Mouse (Mus musculus): Measurements from ENCODE around the gene Samd4b. TPM values are rescaled to one million over a fixed set of nuclear protein-coding genes. Genes with fewer than 3 reads are reported as not detected.
A peak's percentile ranks its signal among the peaks of the same experiment; 100 is the strongest.
"Not testable (repeated sequence)": the region's sequence is repeated elsewhere in the genome, so short reads cannot be mapped to it uniquely, and the experiment has no call there.

Samd4b gene
- polyA plus RNA-seq, 1 experiment = 11.4 TPM

DNA sequence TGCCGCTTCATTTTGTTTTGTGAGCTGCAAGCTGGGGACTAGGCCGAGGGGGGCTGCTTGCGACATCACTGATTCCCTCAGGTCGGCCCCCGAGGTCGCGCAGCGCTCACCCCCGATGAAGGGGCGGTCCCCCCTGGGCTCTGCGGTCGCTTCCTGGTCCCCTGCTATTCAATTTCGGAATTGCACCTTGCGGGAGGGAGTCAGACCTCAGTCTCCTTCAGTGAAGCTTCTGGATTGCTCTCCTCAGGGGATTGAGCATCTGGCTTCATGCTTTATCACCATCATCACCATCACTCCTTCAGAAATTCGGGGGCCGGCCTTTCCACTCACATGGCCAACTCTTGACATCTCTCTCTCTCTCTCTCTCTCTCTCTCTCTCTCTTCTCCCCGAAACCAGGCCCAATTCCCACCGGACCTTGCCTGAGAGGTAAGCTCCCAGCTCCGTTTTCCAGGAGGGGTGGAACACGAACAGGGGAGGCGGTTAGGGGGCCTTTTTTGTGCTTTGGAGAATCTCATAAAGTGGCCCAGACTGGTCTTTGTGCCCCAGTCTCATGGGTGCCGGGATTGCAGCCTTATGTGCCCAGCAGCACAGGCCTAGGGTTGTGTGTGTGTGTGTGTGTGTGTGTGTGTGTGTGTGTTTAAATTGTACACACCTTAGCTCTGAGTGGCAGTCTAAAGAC, 204.5 kb downstream of the Samd4b start:
- peaks cover 60% of the 10 kb centered on the region for H3K36me3 ChIP-seq (ENCODE audit: control insufficient read depth)

GRCm38 (mm10) chr7:28392429-28393271, 205.3 kb downstream of the Samd4b start, which contains the start of the genes Med29 and Paf1:
Gene Med29, minus strand, starts transcription at chr7:28392708.
Gene Paf1, plus strand, starts transcription at chr7:28392951.
- TF ChIP-seq GATA1 (IDR thresholded peaks at IDR 0.05; ENCODE audit: low read length) = no peak
- no peak for TF ChIP-seq TAL1 (IDR thresholded peaks at IDR 0.05; ENCODE audit: low read length)
- no peaks in the 10 kb centered on the region for H3K9me3 ChIP-seq (ENCODE audit: control insufficient read depth, low read length)
- no peaks in the 10 kb centered on the region for H3K27me3 ChIP-seq (ENCODE audit: control insufficient read depth)
- peaks cover 60% of the 10 kb centered on the region for H3K36me3 ChIP-seq (ENCODE audit: control insufficient read depth)
- H3K4me1 ChIP-seq (ENCODE audit: control insufficient read depth) = peaks cover 31% of the 10 kb centered on the region
- peak within 1 kb of the TSS; percentile 84 for H3K4me3 ChIP-seq (replicated peaks)

More for the DNA sequence above, 204.5 kb downstream of the Samd4b start:
- no peak for TF ChIP-seq TAL1 (IDR thresholded peaks at IDR 0.05; ENCODE audit: low read length)
- TF ChIP-seq GATA1 (IDR thresholded peaks at IDR 0.05; ENCODE audit: low read length) = no peak
- Histone ChIP-seq H3K27me3 (ENCODE audit: control insufficient read depth) (no peaks in the 10 kb centered on the region), H3K4me1 (ENCODE audit: control insufficient read depth) (peaks cover 26% of the 10 kb centered on the region), H3K9me3 (ENCODE audit: control insufficient read depth, low read length) (no peaks in the 10 kb centered on the region), H3K4me3 (replicated peaks) (peak overlapping the region; percentile 84)

- H3K36me3 ChIP-seq (ENCODE audit: control insufficient read depth) = peaks cover 60% of the 10 kb centered on the region
- H3K27me3 ChIP-seq (ENCODE audit: control insufficient read depth) = no peaks in the 10 kb centered on the region
- H3K4me3 ChIP-seq (replicated peaks) = no peak overlapping the region
- TF ChIP-seq TAL1 (IDR thresholded peaks at IDR 0.05; ENCODE audit: low read length) (no peak), GATA1 (IDR thresholded peaks at IDR 0.05; ENCODE audit: low read length) (no peak)
- peaks cover 39% of the 10 kb centered on the region for H3K4me1 ChIP-seq (ENCODE audit: control insufficient read depth)
- no peaks in the 10 kb centered on the region for H3K9me3 ChIP-seq (ENCODE audit: control insufficient read depth, low read length)
Measured at GRCm38 (mm10) chr7:28390331-28390730, 207.6 kb downstream of the Samd4b start.

- H3K36me3 ChIP-seq (ENCODE audit: control insufficient read depth) = peaks cover 53% of the 10 kb centered on the region
- H3K4me3 ChIP-seq (replicated peaks) = not testable (repeated sequence)
- H3K4me1 ChIP-seq (ENCODE audit: control insufficient read depth) = peaks cover 54% of the 10 kb centered on the region
Measured at GRCm38 (mm10) chr7:28387384-28387783, 210.6 kb downstream of the Samd4b start.

GRCm38 (mm10) chr7:28386877-28387276, 211.1 kb downstream of the Samd4b start:
- not testable (repeated sequence) for H3K4me3 ChIP-seq (replicated peaks); H3K9me3 ChIP-seq (ENCODE audit: control insufficient read depth, low read length); H3K27me3 ChIP-seq (ENCODE audit: control insufficient read depth)
- peaks cover 53% of the 10 kb centered on the region for H3K36me3 ChIP-seq (ENCODE audit: control insufficient read depth)
- peaks cover 56% of the 10 kb centered on the region for H3K4me1 ChIP-seq (ENCODE audit: control insufficient read depth)

More at GRCm38 (mm10) chr7:28387384-28387783, 210.6 kb downstream of the Samd4b start:
- H3K9me3 ChIP-seq (ENCODE audit: control insufficient read depth, low read length); H3K27me3 ChIP-seq (ENCODE audit: control insufficient read depth): not testable (repeated sequence)

- TF ChIP-seq GATA1 (IDR thresholded peaks at IDR 0.05; ENCODE audit: low read length) (no peak), TAL1 (IDR thresholded peaks at IDR 0.05; ENCODE audit: low read length) (no peak)
- Histone ChIP-seq H3K4me1 (ENCODE audit: control insufficient read depth) (peaks cover 56% of the 10 kb centered on the region), H3K4me3 (replicated peaks) (no peak overlapping the region), H3K27me3 (ENCODE audit: control insufficient read depth) (no peaks in the 10 kb centered on the region), H3K9me3 (ENCODE audit: control insufficient read depth, low read length) (no peaks in the 10 kb centered on the region), H3K36me3 (ENCODE audit: control insufficient read depth) (peaks cover 53% of the 10 kb centered on the region)
Measured at GRCm38 (mm10) chr7:28386462-28386861, 211.5 kb downstream of the Samd4b start.

DNA sequence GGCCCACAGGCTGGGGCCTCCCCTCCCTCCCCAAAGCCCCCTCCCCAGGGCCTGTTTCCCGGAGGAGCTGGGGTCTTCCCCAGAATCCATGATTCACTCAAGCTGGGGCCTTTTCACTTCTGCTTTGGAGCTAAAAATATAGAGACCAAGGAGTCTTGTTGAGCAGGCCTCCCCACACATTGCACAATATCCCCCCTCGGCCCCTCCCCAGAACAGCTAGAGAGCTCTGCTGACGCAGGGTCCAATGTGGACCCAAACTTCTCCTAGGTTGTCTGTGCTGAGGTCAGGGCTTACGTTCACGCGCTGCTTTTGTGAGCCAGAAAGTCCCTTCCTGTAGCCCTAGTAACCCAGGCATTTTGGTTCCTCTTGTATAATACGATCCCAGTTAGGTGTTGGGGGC, 211.9 kb downstream of the Samd4b start:
- H3K27me3 ChIP-seq (ENCODE audit: control insufficient read depth) = no peaks in the 10 kb centered on the region
- H3K9me3 ChIP-seq (ENCODE audit: control insufficient read depth, low read length) = no peaks in the 10 kb centered on the region
- no peak overlapping the region for H3K4me3 ChIP-seq (replicated peaks)
- H3K4me1 ChIP-seq (ENCODE audit: control insufficient read depth) = peaks cover 56% of the 10 kb centered on the region
- TF ChIP-seq TAL1 (IDR thresholded peaks at IDR 0.05; ENCODE audit: low read length) (no peak), GATA1 (IDR thresholded peaks at IDR 0.05; ENCODE audit: low read length) (no peak)
- peaks cover 53% of the 10 kb centered on the region for H3K36me3 ChIP-seq (ENCODE audit: control insufficient read depth)

DNA sequence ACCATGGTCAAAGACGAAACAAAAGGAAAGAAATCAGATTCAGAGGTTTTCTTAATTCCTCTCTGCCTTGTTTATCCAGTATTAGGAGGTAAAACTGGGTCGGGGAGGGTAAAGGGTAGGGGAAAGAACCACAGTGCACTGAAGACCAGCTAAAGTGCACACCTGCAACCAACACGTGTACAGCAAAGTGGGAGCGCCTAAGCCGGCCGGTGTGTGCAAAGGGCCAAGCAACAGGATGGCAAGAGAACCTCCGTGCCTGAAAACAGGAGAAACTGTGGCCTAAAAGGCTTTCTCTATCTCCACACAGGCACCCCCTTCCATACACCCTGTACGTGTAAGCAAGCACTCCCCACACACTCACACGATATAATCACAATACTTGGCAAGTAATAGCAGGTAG, 212.7 kb downstream of the Samd4b start:
- no peaks in the 10 kb centered on the region for H3K9me3 ChIP-seq (ENCODE audit: control insufficient read depth, low read length)
- TF ChIP-seq TAL1 (IDR thresholded peaks at IDR 0.05; ENCODE audit: low read length) = no peak
- no peak for TF ChIP-seq GATA1 (IDR thresholded peaks at IDR 0.05; ENCODE audit: low read length)
- peaks cover 62% of the 10 kb centered on the region for H3K4me1 ChIP-seq (ENCODE audit: control insufficient read depth)
- no peaks in the 10 kb centered on the region for H3K27me3 ChIP-seq (ENCODE audit: control insufficient read depth)
- H3K4me3 ChIP-seq (replicated peaks) = no peak overlapping the region
- H3K36me3 ChIP-seq (ENCODE audit: control insufficient read depth) = peaks cover 47% of the 10 kb centered on the region

DNA sequence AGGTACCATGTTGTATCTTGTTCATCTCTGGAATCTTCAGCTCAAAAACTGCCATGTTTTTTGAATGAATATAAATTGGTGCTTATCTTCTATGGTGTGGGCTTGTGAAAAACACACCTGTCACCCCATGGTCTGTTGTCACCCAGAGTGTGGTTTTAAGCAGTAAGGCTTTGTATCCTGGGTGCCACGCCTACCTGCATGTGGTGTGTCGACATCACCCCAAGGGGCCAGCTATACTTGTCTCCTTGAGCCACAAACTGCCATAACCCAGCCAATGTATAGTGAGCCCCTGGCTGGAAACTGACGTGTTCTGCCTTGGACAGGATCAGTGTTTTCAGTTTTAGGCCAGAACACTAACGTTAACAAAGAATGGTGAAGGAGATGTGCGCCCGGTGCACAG, 213.8 kb downstream of the Samd4b start:
- H3K36me3 ChIP-seq (ENCODE audit: control insufficient read depth) = peaks cover 38% of the 10 kb centered on the region
- no peaks in the 10 kb centered on the region for H3K27me3 ChIP-seq (ENCODE audit: control insufficient read depth)
- no peaks in the 10 kb centered on the region for H3K9me3 ChIP-seq (ENCODE audit: control insufficient read depth, low read length)
- no peak overlapping the region for H3K4me3 ChIP-seq (replicated peaks)
- TF ChIP-seq GATA1 (IDR thresholded peaks at IDR 0.05; ENCODE audit: low read length) (no peak), TAL1 (IDR thresholded peaks at IDR 0.05; ENCODE audit: low read length) (no peak)
- H3K4me1 ChIP-seq (ENCODE audit: control insufficient read depth) = peaks cover 71% of the 10 kb centered on the region
